Mouse (Mus musculus): ENCODE data around the gene Brd3. TPM values are rescaled to one million over a fixed set of nuclear protein-coding genes. Genes with fewer than 3 reads are reported as not detected.
"Not testable (repeated sequence)": the region's sequence is repeated elsewhere in the genome, so short reads cannot be mapped to it uniquely, and the experiment has no call there.

Brd3 gene
- polyA plus RNA-seq, 1 experiment, result 16.4 TPM

- H3K4me3 ChIP-seq (ENCODE audit: insufficient read depth, low read depth, low read length), result no peak overlapping the region
These were observed 8.8 kb upstream of the Brd3 start for GRCm38 (mm10) chr2:27516289-27516688.

GRCm38 (mm10) chr2:27515341-27516166 is 8.1 kb upstream of the Brd3 start:
- no peak for TF ChIP-seq POLR2A (IDR thresholded peaks at IDR 0.05; ENCODE audit: low read depth, low read length)
- TF ChIP-seq CTCF (conservative IDR thresholded peaks at IDR 0.05; ENCODE audit: insufficient read depth, insufficient read length, low read depth, low read length), result no peak

More at GRCm38 (mm10) chr2:27516289-27516688, 8.8 kb upstream of the Brd3 start:
- TF ChIP-seq CTCF (conservative IDR thresholded peaks at IDR 0.05; ENCODE audit: insufficient read depth, insufficient read length, low read depth, low read length) (no peak), POLR2A (IDR thresholded peaks at IDR 0.05; ENCODE audit: low read depth, low read length) (no peak)
- no peaks in the 10 kb centered on the region; the same call in 1 of the 2 replicates for H3K36me3 ChIP-seq (ENCODE audit: control insufficient read depth, insufficient read depth, low read length)
- peak overlapping the region; percentile 28; the same call in 1 of the 2 replicates for H3K27ac ChIP-seq (ENCODE audit: insufficient read depth, low read depth, low read length)
- H3K27me3 ChIP-seq (replicated peaks; ENCODE audit: control insufficient read depth, insufficient read depth, low read length), result no peaks in the 10 kb centered on the region
- peaks cover 20% of the 10 kb centered on the region for H3K4me1 ChIP-seq (ENCODE audit: control insufficient read depth, insufficient read depth, low read length)
- WGBS, result 3% methylated on average over 1 of the region's 1 CpGs
- DNase-seq, result no peak

GRCm38 (mm10) chr2:27514639-27515328 is 7.3 kb upstream of the Brd3 start, which contains the start of gene Wdr5:
Wdr5 (plus strand) TSS chr2:27515157.
- DNase-seq, result peak; percentile 97

More at GRCm38 (mm10) chr2:27515341-27516166, 8.1 kb upstream of the Brd3 start:
- no peaks in the 10 kb centered on the region; the same call in 1 of the 2 replicates for H3K36me3 ChIP-seq (ENCODE audit: control insufficient read depth, insufficient read depth, low read length)
- under 1% methylated on average over 40 of the region's 40 CpGs for WGBS
- peaks cover 20% of the 10 kb centered on the region for H3K4me1 ChIP-seq (ENCODE audit: control insufficient read depth, insufficient read depth, low read length)
- peak overlapping the region; percentile 4 for H3K27ac ChIP-seq (ENCODE audit: insufficient read depth, low read depth, low read length)
- H3K27me3 ChIP-seq (replicated peaks; ENCODE audit: control insufficient read depth, insufficient read depth, low read length), result no peaks in the 10 kb centered on the region
- peak overlapping the region; percentile 88 for H3K4me3 ChIP-seq (ENCODE audit: insufficient read depth, low read depth, low read length)
- DNase-seq, result peak; percentile 72

GRCm38 (mm10) chr2:27513861-27514260 is 6.4 kb upstream of the Brd3 start:
- no peak for DNase-seq
- no peak overlapping the region for H3K4me3 ChIP-seq (ENCODE audit: insufficient read depth, low read depth, low read length)
- no peaks in the 10 kb centered on the region for H3K36me3 ChIP-seq (ENCODE audit: control insufficient read depth, insufficient read depth, low read length)
- WGBS, result 57% methylated on average over 5 of the region's 5 CpGs
- no peak for TF ChIP-seq CTCF (conservative IDR thresholded peaks at IDR 0.05; ENCODE audit: insufficient read depth, insufficient read length, low read depth, low read length)
- no peak for TF ChIP-seq POLR2A (IDR thresholded peaks at IDR 0.05; ENCODE audit: low read depth, low read length)
- H3K4me1 ChIP-seq (ENCODE audit: control insufficient read depth, insufficient read depth, low read length), result peaks cover 20% of the 10 kb centered on the region
- no peaks in the 10 kb centered on the region for H3K27me3 ChIP-seq (replicated peaks; ENCODE audit: control insufficient read depth, insufficient read depth, low read length)
- H3K27ac ChIP-seq (ENCODE audit: insufficient read depth, low read depth, low read length), result peak overlapping the region; percentile 91; the same call in 1 of the 2 replicates

More at GRCm38 (mm10) chr2:27514639-27515328, 7.3 kb upstream of the Brd3 start, which contains the start of gene Wdr5:
- H3K36me3 ChIP-seq (ENCODE audit: control insufficient read depth, insufficient read depth, low read length), result no peaks in the 10 kb centered on the region; the same call in 1 of the 2 replicates
- H3K27me3 ChIP-seq (replicated peaks; ENCODE audit: control insufficient read depth, insufficient read depth, low read length), result no peaks in the 10 kb centered on the region
- peak within 1 kb of the TSS; percentile 91 for H3K27ac ChIP-seq (ENCODE audit: insufficient read depth, low read depth, low read length)
- H3K4me3 ChIP-seq (ENCODE audit: insufficient read depth, low read depth, low read length), result peak within 1 kb of the TSS; percentile 88
- WGBS, result under 1% methylated on average over 57 of the region's 57 CpGs
- TF ChIP-seq POLR2A (IDR thresholded peaks at IDR 0.05; ENCODE audit: low read depth, low read length), result no peak
- TF ChIP-seq CTCF (conservative IDR thresholded peaks at IDR 0.05; ENCODE audit: insufficient read depth, insufficient read length, low read depth, low read length), result peak; percentile 50
- peaks cover 20% of the 10 kb centered on the region for H3K4me1 ChIP-seq (ENCODE audit: control insufficient read depth, insufficient read depth, low read length)

GRCm38 (mm10) chr2:27512909-27513308 is 5.4 kb upstream of the Brd3 start:
- Histone ChIP-seq H3K4me3 (ENCODE audit: insufficient read depth, low read depth, low read length) (no peak overlapping the region), H3K27me3 (replicated peaks; ENCODE audit: control insufficient read depth, insufficient read depth, low read length) (no peaks in the 10 kb centered on the region), H3K27ac (ENCODE audit: insufficient read depth, low read depth, low read length) (no peak overlapping the region), H3K4me1 (ENCODE audit: control insufficient read depth, insufficient read depth, low read length) (peaks cover 20% of the 10 kb centered on the region), H3K36me3 (ENCODE audit: control insufficient read depth, insufficient read depth, low read length) (no peaks in the 10 kb centered on the region)
- no peak for TF ChIP-seq CTCF (conservative IDR thresholded peaks at IDR 0.05; ENCODE audit: insufficient read depth, insufficient read length, low read depth, low read length)
- no peak for DNase-seq
- 87% methylated on average over 3 of the region's 3 CpGs for WGBS

GRCm38 (mm10) chr2:27510706-27511105 is 3.2 kb upstream of the Brd3 start:
- H3K27me3 ChIP-seq (replicated peaks; ENCODE audit: control insufficient read depth, insufficient read depth, low read length), result no peaks in the 10 kb centered on the region
- no peak for DNase-seq
- TF ChIP-seq POLR2A (IDR thresholded peaks at IDR 0.05; ENCODE audit: low read depth, low read length), result no peak
- no peak for TF ChIP-seq CTCF (conservative IDR thresholded peaks at IDR 0.05; ENCODE audit: insufficient read depth, insufficient read length, low read depth, low read length)
- H3K36me3 ChIP-seq (ENCODE audit: control insufficient read depth, insufficient read depth, low read length), result no peaks in the 10 kb centered on the region
- peaks cover 6% of the 10 kb centered on the region; the same call in 1 of the 2 replicates for H3K4me1 ChIP-seq (ENCODE audit: control insufficient read depth, insufficient read depth, low read length)
- WGBS, result 91% methylated on average over 7 of the region's 7 CpGs
- no peak overlapping the region for H3K4me3 ChIP-seq (ENCODE audit: insufficient read depth, low read depth, low read length)
- no peak overlapping the region for H3K27ac ChIP-seq (ENCODE audit: insufficient read depth, low read depth, low read length)

GRCm38 (mm10) chr2:27506658-27507057 is 804 bp downstream of the Brd3 start:
- not testable (repeated sequence) for H3K4me3 ChIP-seq (ENCODE audit: insufficient read depth, low read depth, low read length); DNase-seq; H3K36me3 ChIP-seq (ENCODE audit: control insufficient read depth, insufficient read depth, low read length); H3K27me3 ChIP-seq (replicated peaks; ENCODE audit: control insufficient read depth, insufficient read depth, low read length); H3K27ac ChIP-seq (ENCODE audit: insufficient read depth, low read depth, low read length); H3K4me1 ChIP-seq (ENCODE audit: control insufficient read depth, insufficient read depth, low read length)
- 86% methylated on average over 4 of the region's 4 CpGs for WGBS
